Mouse (Mus musculus) G1E (cell line): Measurements from ENCODE around the gene Actn1. TPM values are rescaled to one million over a fixed set of nuclear protein-coding genes. Genes with fewer than 3 reads are reported as not detected.

Source experiments
- ATAC-seq: 2 replicates; pipeline ENCODE4 v1.8.0; 2016; ENCODE audit warnings: mild to moderate bottlenecking; ENCODE audit not compliant: insufficient number of reproducible peaks, poor library complexity, low FRiP score, severe bottlenecking; ENCODE audit errors: extremely low read depth
- DNase-seq: peaks from one replicate; pipeline ENCODE4 v3.0.0; 2012; ENCODE audit warnings: low spot score
- H3K27me3 ChIP-seq: 2 replicates; pipeline ENCODE4 v1.6.1; 2012; ENCODE audit warnings: mild to moderate bottlenecking, low read length, inconsistent platforms; ENCODE audit not compliant: insufficient read depth
- H3K36me3 ChIP-seq: replicated peaks from 2 replicates; pipeline ENCODE3; 2012; ENCODE audit warnings: mild to moderate bottlenecking, inconsistent platforms
- H3K4me1 ChIP-seq: 2 replicates; pipeline ENCODE4 v1.6.1; 2012; ENCODE audit warnings: low read depth, low read length, inconsistent platforms, mixed read lengths; ENCODE audit not compliant: insufficient read depth
- H3K4me3 ChIP-seq: 2 replicates; pipeline ENCODE4 v1.5.1; 2012; ENCODE audit warnings: low read depth, mild to moderate bottlenecking, inconsistent platforms, low read length, moderate library complexity, mixed read lengths
- H3K9me3 ChIP-seq: replicated peaks from 2 replicates; pipeline ENCODE4 v1.6.1; 2012; ENCODE audit warnings: inconsistent platforms
- CTCF ChIP-seq: IDR thresholded peaks from 2 replicates; pipeline ENCODE4 v1.5.1; 2012; ENCODE audit warnings: low read depth, low read length, inconsistent platforms, mixed read lengths
- GATA1 ChIP-seq: IDR thresholded peaks from 2 replicates; pipeline ENCODE4 v1.6.1; 2012; ENCODE audit warnings: borderline replicate concordance, low read length, inconsistent platforms, mixed read lengths
- GATA2 ChIP-seq: IDR thresholded peaks from 2 replicates; pipeline ENCODE4 v1.6.1; 2012; ENCODE audit warnings: low read depth, low read length, inconsistent platforms, borderline replicate concordance
- POLR2AphosphoS5 ChIP-seq: IDR thresholded peaks from 2 replicates; pipeline ENCODE4 v1.6.1; 2012; ENCODE audit warnings: low read depth, low read length, inconsistent platforms; ENCODE audit not compliant: insufficient replicate concordance
- TAL1 ChIP-seq: conservative IDR thresholded peaks from 2 replicates; pipeline ENCODE4 v1.6.1; 2012; ENCODE audit warnings: low read depth, low read length, inconsistent platforms, mixed read lengths
- polyA plus RNA-seq: library from polyadenylated mRNA; stranded (reverse); fragments of >175 nt; gene quantifications from 2 replicates; pipeline ENCODE4 v1.2.3, GENCODE M21; 2012
- total RNA-seq, 2 experiments: library from RNA; stranded (forward) in 1 of 2; stranded (reverse) in 1 of 2; fragments of 200-1000 nt in 1 of 2; fragments of >200 nt in 1 of 2; fragmentation: Nextera tagmentation in 1 of 2; gene quantifications; 2 replicates each; pipeline ENCODE4 v1.2.3; 2014 to 2017

The Actn1 gene
- total and polyA plus RNA-seq, 3 experiments, result 0.38 to 0.83 (median 0.40) TPM

GRCm38 (mm10) chr12:80213810-80214209 lies 46.4 kb downstream of the Actn1 start:
- Histone ChIP-seq H3K27me3 (peaks cover 50% of the 10 kb centered on the region), H3K36me3 (no peaks in the 10 kb centered on the region), H3K9me3 (no peaks in the 10 kb centered on the region), H3K4me3 (no peak overlapping the region), H3K4me1 (no peaks in the 10 kb centered on the region; the same call in 1 of the 2 replicates)
- ATAC-seq (no peak), DNase-seq (no peak)
- TF ChIP-seq POLR2AphosphoS5, result no peak
- TF ChIP-seq CTCF, result no peak

- H3K4me1 ChIP-seq, result no peaks in the 10 kb centered on the region; the same call in 1 of the 2 replicates
- no peak for DNase-seq
Measured at GRCm38 (mm10) chr12:80213263-80213662, 46.9 kb downstream of the Actn1 start.

DNA sequence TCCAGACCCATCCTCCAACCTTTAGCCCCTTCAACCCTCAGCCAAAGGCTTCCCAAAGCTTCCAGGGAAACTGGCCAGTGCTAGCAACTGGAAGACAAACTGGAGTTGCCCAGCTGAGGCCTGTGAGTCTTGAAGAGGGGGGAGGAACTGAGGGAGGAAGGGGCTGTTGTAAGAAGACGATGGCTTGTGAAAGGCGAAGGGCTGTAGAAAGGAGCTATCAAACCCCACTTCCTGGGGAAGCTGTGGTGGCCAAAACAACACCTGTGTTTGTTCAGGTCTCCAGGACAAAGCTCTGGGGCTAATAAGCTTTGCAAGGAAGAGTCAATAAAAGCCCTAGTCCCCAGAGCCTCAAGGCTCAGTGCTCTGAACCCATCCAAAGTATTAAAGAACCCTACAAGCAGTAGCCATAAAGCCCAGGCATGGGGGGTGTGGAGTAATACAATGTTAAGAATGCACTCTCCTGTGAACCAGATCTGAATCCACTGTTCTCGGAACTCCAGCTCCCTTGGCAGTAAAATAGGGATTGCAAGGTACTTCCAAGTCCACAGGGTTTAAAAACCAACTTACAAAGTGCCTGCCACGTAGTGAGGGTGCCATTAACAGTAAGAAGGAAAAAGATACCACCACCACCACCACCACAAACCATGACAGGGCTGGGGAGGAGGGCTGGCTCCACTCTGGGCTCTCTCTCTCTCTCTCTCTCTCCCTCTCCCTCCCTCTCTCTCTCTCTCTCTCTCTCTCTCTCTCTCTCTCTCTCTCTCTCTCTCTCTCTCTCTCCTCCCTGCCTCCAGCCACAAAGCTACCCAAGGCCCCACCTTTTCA lies 49.2 kb downstream of the Actn1 start:
- TF ChIP-seq GATA1 (no peak), CTCF (no peak), TAL1 (no peak), POLR2AphosphoS5 (no peak), GATA2 (no peak)
- H3K4me3 ChIP-seq, result no peak overlapping the region
- H3K36me3 ChIP-seq, result no peaks in the 10 kb centered on the region
- ATAC-seq (no peak), DNase-seq (no peak)
- H3K9me3 ChIP-seq, result no peaks in the 10 kb centered on the region
- no peaks in the 10 kb centered on the region for H3K4me1 ChIP-seq
- H3K27me3 ChIP-seq, result peaks cover 32% of the 10 kb centered on the region

More at GRCm38 (mm10) chr12:80213263-80213662, 46.9 kb downstream of the Actn1 start:
- H3K27me3 ChIP-seq, result peaks cover 47% of the 10 kb centered on the region
- no peaks in the 10 kb centered on the region for H3K9me3 ChIP-seq
- no peak overlapping the region for H3K4me3 ChIP-seq
- TF ChIP-seq TAL1, result no peak
- no peaks in the 10 kb centered on the region for H3K36me3 ChIP-seq
- ATAC-seq, result no peak

- DNase-seq (no peak), ATAC-seq (no peak)
- H3K4me3 ChIP-seq, result no peak overlapping the region
- H3K36me3 ChIP-seq, result no peaks in the 10 kb centered on the region
- TF ChIP-seq GATA2 (no peak), CTCF (no peak), GATA1 (no peak), POLR2AphosphoS5 (no peak), TAL1 (no peak)
- H3K9me3 ChIP-seq, result no peaks in the 10 kb centered on the region
- H3K4me1 ChIP-seq, result no peaks in the 10 kb centered on the region
- H3K27me3 ChIP-seq, result peaks cover 24% of the 10 kb centered on the region
Measured at GRCm38 (mm10) chr12:80209914-80210313, 50.3 kb downstream of the Actn1 start.

DNA sequence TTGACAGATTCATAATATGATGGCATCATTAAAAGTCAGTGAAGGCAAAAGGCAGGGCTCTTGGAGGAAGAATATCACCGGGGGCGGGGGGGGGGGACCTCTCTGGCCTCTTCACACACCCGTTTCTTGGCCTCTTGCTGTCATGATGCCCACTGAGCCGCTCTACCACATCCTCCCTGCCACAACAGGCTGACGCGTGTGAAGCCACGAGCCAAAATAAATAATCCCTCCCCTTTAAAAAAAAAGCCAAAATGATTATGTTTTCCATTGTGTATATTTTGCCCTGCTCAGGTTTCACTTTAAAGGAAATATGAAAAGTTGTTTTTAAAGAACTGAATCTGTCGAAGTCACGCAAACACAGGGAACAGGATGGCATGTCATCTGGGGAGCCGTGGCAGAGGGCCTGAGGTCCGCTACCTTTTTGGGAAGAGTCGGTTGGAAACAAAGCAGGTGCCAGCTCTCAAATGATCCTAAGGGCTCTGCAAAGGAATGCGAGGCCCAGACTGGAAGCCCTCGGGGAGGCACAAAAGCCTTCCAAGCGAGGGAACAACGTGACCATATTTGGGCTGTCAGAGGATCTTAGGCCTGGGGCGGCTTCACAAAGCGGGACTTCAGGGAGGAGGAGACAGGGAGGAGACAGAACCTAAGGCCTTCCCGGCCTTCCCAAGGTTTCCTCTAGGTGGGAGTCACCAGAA lies 51.9 kb downstream of the Actn1 start:
- Histone ChIP-seq H3K36me3 (no peaks in the 10 kb centered on the region), H3K27me3 (peaks cover 17% of the 10 kb centered on the region), H3K4me1 (no peaks in the 10 kb centered on the region), H3K9me3 (no peaks in the 10 kb centered on the region), H3K4me3 (no peak overlapping the region)
- no peak for TF ChIP-seq POLR2AphosphoS5
- no peak for TF ChIP-seq CTCF
- no peak for TF ChIP-seq GATA1
- TF ChIP-seq TAL1, result no peak
- TF ChIP-seq GATA2, result no peak
- DNase-seq, result no peak
- ATAC-seq, result no peak

DNA sequence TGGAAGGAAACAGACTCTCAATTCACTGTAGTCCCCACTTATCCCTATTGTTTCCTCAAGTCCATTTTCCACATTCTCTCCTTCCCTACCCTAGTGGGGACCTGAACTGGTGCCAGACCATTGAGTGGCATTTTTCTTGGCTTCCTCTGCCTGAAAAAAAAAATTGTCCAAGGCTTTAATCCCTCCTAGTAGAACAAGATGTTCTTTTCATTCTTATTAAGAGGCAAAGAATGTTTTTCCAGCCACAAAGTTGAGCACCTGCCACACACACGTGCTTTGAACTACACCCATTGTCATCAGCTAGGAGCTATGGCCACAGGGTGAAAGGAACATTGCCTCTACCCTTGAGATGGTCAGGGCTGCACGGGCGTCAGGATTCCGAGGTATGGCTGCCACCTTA lies 56.9 kb downstream of the Actn1 start:
- ATAC-seq (no peak), DNase-seq (no peak)
- TF ChIP-seq GATA2, result no peak
- TF ChIP-seq POLR2AphosphoS5, result no peak
- TF ChIP-seq GATA1, result no peak
- no peak for TF ChIP-seq TAL1
- no peak for TF ChIP-seq CTCF
- H3K9me3 ChIP-seq, result no peaks in the 10 kb centered on the region
- H3K4me1 ChIP-seq, result no peaks in the 10 kb centered on the region
- no peak overlapping the region for H3K4me3 ChIP-seq
- H3K27me3 ChIP-seq, result peaks cover 16% of the 10 kb centered on the region
- no peaks in the 10 kb centered on the region for H3K36me3 ChIP-seq
